Mouse (Mus musculus) MEL (cell line): ENCODE results near the gene Irf4. TPM values are rescaled to one million over a fixed set of nuclear protein-coding genes. Genes with fewer than 3 reads are reported as not detected.

ENCODE experiments used
- DNase-seq: peaks from one replicate; pipeline ENCODE4 v3.0.0; 2011; ENCODE audit warnings: low read depth, low spot score
- H3K27ac ChIP-seq: 2 replicates; pipeline ENCODE4 v1.5.1; 2012; ENCODE audit warnings: low read depth, mild to moderate bottlenecking, control low read depth, low read length, moderate library complexity; ENCODE audit not compliant: control insufficient read depth
- H3K27me3 ChIP-seq, 2 experiments: fragments of 150-350 bp in 1 of 2; sonication (generic) in 1 of 2; 2 replicates each; pipeline ENCODE4 v1.6.1; 2012; ENCODE audit warnings: low read length in 2 of 2, mild to moderate bottlenecking in 2 of 2, improper control_type of control experiment in 1 of 2, moderate library complexity in 1 of 2; ENCODE audit not compliant: insufficient read depth in 2 of 2, control insufficient read depth in 1 of 2
- H3K36me3 ChIP-seq, 2 experiments: 2 replicates each; pipeline ENCODE4 v1.6.1; 2012 to 2014; ENCODE audit warnings: low read length in 2 of 2, improper control_type of control experiment in 1 of 2, inconsistent platforms in 1 of 2, mild to moderate bottlenecking in 1 of 2; ENCODE audit not compliant: insufficient read depth in 2 of 2, control insufficient read depth in 1 of 2
- H3K4me1 ChIP-seq, 2 experiments: fragments of 150-350 bp in 1 of 2; sonication (generic) in 1 of 2; 2 replicates each; pipeline ENCODE4 v1.6.1; 2012; ENCODE audit warnings: low read length in 2 of 2, improper control_type of control experiment in 1 of 2, mild to moderate bottlenecking in 1 of 2; ENCODE audit not compliant: insufficient read depth in 2 of 2, control insufficient read depth in 1 of 2
- H3K4me3 ChIP-seq, 2 experiments: fragments of 150-350 bp in 1 of 2; sonication (generic) in 1 of 2; 2 replicates each; pipeline ENCODE4 v1.5.1; 2012; ENCODE audit warnings: low read depth in 2 of 2, low read length in 2 of 2, mild to moderate bottlenecking in 2 of 2, moderate library complexity in 2 of 2, control low read depth in 1 of 2, improper control_type of control experiment in 1 of 2; ENCODE audit not compliant: control insufficient read depth in 1 of 2, insufficient read depth in 1 of 2
- H3K79me2 ChIP-seq: 2 replicates; pipeline ENCODE4 v1.6.1; 2012; ENCODE audit warnings: mild to moderate bottlenecking, low read length, moderate library complexity; ENCODE audit not compliant: control insufficient read depth, poor library complexity, insufficient read depth
- H3K9ac ChIP-seq: 2 replicates; pipeline ENCODE4 v1.6.1; 2012; ENCODE audit warnings: low read depth, mild to moderate bottlenecking, control low read depth, low read length, moderate library complexity; ENCODE audit not compliant: control insufficient read depth, poor library complexity, severe bottlenecking
- H3K9me3 ChIP-seq: fragments of 150-350 bp; sonication (generic); replicated peaks from 2 replicates; pipeline ENCODE4 v1.6.1; 2012; ENCODE audit warnings: mild to moderate bottlenecking, low read length, improper control_type of control experiment, moderate library complexity; ENCODE audit not compliant: insufficient read depth
- CTCF ChIP-seq, 3 experiments: IDR thresholded peaks in 2 of 3; conservative IDR thresholded peaks in 1 of 3; 2 replicates each; pipeline ENCODE4 v1.5.1; 2011 to 2012; ENCODE audit warnings: low read length in 3 of 3, low read depth in 2 of 3, mild to moderate bottlenecking in 2 of 3, improper control_type of control experiment in 1 of 3, inconsistent platforms in 1 of 3, mixed read lengths in 1 of 3, moderate library complexity in 1 of 3; ENCODE audit not compliant: control insufficient read depth in 1 of 3, insufficient read depth in 1 of 3, poor library complexity in 1 of 3, severe bottlenecking in 1 of 3
- EP300 ChIP-seq, 2 experiments: IDR thresholded peaks; 2 replicates each; pipeline ENCODE4 v1.6.1; 2011; ENCODE audit warnings: improper control_type of control experiment in 2 of 2, low read length in 2 of 2, low read depth in 1 of 2, mild to moderate bottlenecking in 1 of 2
- GATA1 ChIP-seq: IDR thresholded peaks from 2 replicates; pipeline ENCODE4 v1.6.1; 2011; ENCODE audit warnings: low read depth, low read length, improper control_type of control experiment
- KAT2A ChIP-seq: conservative IDR thresholded peaks from 2 replicates; pipeline ENCODE4 v1.6.1; 2012; ENCODE audit warnings: low read depth, low read length, improper control_type of control experiment, inconsistent platforms
- MAZ ChIP-seq: IDR thresholded peaks from 2 replicates; pipeline ENCODE4 v1.6.1; 2012; ENCODE audit warnings: low read depth, mild to moderate bottlenecking, inconsistent platforms, low read length, improper control_type of control experiment
- NELFE ChIP-seq: IDR thresholded peaks from 2 replicates; pipeline ENCODE4 v1.6.1; 2011; ENCODE audit warnings: low read depth, low read length, improper control_type of control experiment
- RCOR1 ChIP-seq: IDR thresholded peaks from 2 replicates; pipeline ENCODE4 v1.6.1; 2012; ENCODE audit warnings: low read depth, mild to moderate bottlenecking, inconsistent platforms, low read length, improper control_type of control experiment
- SIN3A ChIP-seq: IDR thresholded peaks from 2 replicates; pipeline ENCODE4 v1.6.1; 2012; ENCODE audit warnings: low read length, improper control_type of control experiment, inconsistent platforms
- TAL1 ChIP-seq: IDR thresholded peaks from 2 replicates; pipeline ENCODE4 v1.6.1; 2012; ENCODE audit warnings: mild to moderate bottlenecking, inconsistent platforms, low read length, moderate library complexity, mixed read lengths
- TBP ChIP-seq: IDR thresholded peaks from 2 replicates; pipeline ENCODE4 v1.8.0; 2011; ENCODE audit warnings: low read depth, low read length, improper control_type of control experiment
- TCF12 ChIP-seq: IDR thresholded peaks from 2 replicates; pipeline ENCODE4 v1.6.1; 2014; ENCODE audit warnings: low read depth, mild to moderate bottlenecking, inconsistent platforms, low read length, improper control_type of control experiment, moderate library complexity
- USF1 ChIP-seq: IDR thresholded peaks from 2 replicates; pipeline ENCODE4 v1.6.1; 2014; ENCODE audit warnings: low read depth, mild to moderate bottlenecking, inconsistent platforms, low read length, improper control_type of control experiment, moderate library complexity
- ZKSCAN1 ChIP-seq: IDR thresholded peaks from 2 replicates; pipeline ENCODE4 v1.6.1; 2012; ENCODE audit warnings: low read depth, mild to moderate bottlenecking, inconsistent platforms, low read length, improper control_type of control experiment, moderate library complexity
- ZNF384 ChIP-seq: IDR thresholded peaks from 2 replicates; pipeline ENCODE4 v1.6.1; 2012; ENCODE audit warnings: low read depth, mild to moderate bottlenecking, inconsistent platforms, low read length, improper control_type of control experiment
- polyA plus RNA-seq, 2 experiments: library from polyadenylated mRNA; stranded (reverse) in 1 of 2; unstranded in 1 of 2; fragments of >175 nt in 1 of 2; fragments of >200 nt in 1 of 2; gene quantifications; 2 replicates each; pipeline versions ENCODE4 v1.2.1 to v1.2.4; 2012; ENCODE audit warnings: low replicate concordance in 2 of 2, low read depth in 1 of 2; ENCODE audit not compliant: insufficient read length in 2 of 2, insufficient read depth in 1 of 2, missing spikeins in 1 of 2
- total RNA-seq: library from RNA; depleted of rRNA; stranded (reverse); fragments of 300-350 nt; gene quantifications from 2 replicates; pipeline ENCODE4 v1.2.3, GENCODE M21; 2012

Irf4 gene
- total and polyA plus RNA-seq, 3 experiments: not detected

DNA sequence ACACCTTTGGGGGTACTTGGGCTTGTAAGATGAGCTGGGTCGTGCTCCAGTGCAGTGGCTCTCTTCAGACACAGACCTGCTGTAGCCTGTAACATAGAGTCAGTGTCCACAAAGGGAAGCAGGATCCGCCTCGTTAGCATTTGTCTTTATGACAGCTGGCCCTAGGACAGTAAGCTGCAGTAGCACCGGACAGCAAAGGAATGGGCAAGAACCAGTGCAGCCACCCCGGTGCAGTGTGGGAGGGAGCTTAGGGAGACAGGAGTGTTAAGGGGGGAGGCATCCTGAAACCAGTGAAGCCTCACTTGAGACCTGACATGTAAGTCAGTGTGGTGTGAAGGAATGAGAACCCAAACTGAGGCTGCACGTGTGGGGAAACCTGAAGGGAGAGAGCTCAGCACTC lies 36.7 kb upstream of the Irf4 start:
- no peaks in the 10 kb centered on the region for H3K4me1 ChIP-seq
- DNase-seq: no peak
- no peak overlapping the region for H3K27ac ChIP-seq
- H3K36me3 ChIP-seq: no peaks in the 10 kb centered on the region
- no peak overlapping the region for H3K4me3 ChIP-seq
- H3K27me3 ChIP-seq: no peaks in the 10 kb centered on the region
- TF ChIP-seq TBP (no peak), GATA1 (no peak), NELFE (no peak), USF1 (no peak), SIN3A (no peak), TAL1 (no peak), TCF12 (no peak), MAZ (no peak), RCOR1 (no peak)
- no peak overlapping the region for H3K9ac ChIP-seq
- H3K79me2 ChIP-seq: no peaks in the 10 kb centered on the region
- H3K9me3 ChIP-seq: no peaks in the 10 kb centered on the region

DNA sequence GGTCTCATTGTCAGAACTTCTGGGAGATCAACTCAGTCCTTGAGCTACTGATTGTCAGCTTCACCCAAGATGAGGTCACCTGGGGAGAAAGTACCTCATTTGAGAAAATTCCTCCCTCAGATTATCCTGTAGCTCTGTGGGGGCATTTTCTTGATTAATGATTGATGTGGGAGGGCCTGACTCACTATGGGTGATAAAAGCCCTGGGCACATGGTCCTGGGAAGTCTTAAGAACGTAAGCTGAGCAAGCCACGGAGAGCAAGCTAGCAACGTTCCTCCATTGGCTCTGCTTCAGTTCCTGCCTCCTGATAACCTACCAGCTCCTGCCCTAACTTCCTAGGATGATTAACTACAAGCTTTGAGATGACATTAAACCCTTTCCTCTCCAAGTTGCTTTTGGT lies 35.4 kb upstream of the Irf4 start:
- no peaks in the 10 kb centered on the region for H3K4me1 ChIP-seq

DNA sequence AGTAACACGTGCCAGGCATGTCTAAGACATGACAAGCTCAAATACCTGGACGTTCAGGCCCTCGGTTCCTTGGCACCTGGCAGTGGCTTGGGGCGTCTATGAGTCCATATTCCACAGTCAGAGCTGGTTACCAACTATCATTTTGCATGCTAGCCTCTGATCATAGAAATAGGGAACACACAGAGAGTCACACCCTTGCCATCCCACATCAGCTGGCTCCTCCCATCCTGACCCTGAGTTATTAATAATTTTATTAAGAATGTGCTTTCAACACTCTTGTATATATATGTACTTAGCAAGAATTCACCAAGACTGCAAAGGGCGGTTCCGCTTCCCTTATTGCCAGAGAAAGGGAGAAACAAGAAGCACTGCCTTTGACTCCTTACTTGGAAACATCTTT lies 34.5 kb upstream of the Irf4 start:
- Histone ChIP-seq H3K4me3 (no peak overlapping the region), H3K27me3 (no peaks in the 10 kb centered on the region), H3K9me3 (no peaks in the 10 kb centered on the region), H3K9ac (no peak overlapping the region), H3K79me2 (no peaks in the 10 kb centered on the region), H3K27ac (no peak overlapping the region), H3K36me3 (no peaks in the 10 kb centered on the region), H3K4me1 (no peaks in the 10 kb centered on the region)
- no peak for DNase-seq
- TF ChIP-seq ZKSCAN1: no peak
- TF ChIP-seq MAZ: no peak
- no peak for TF ChIP-seq EP300 (IDR thresholded peaks at IDR 0.05; ENCODE audit: low read depth in 1 of 2, low read length in 2 of 2)
- no peak for TF ChIP-seq CTCF (IDR thresholded peaks at IDR 0.05 in 2 of 3, conservative IDR thresholded peaks at IDR 0.05 in 1 of 3; ENCODE audit: control insufficient read depth in 1 of 3, insufficient read depth in 1 of 3, low read depth in 2 of 3, low read length in 3 of 3, poor library complexity in 1 of 3, severe bottlenecking in 1 of 3)
- no peak for TF ChIP-seq ZNF384

More for the DNA sequence above, 35.4 kb upstream of the Irf4 start:
- no peak for TF ChIP-seq KAT2A
- Histone ChIP-seq H3K36me3 (no peaks in the 10 kb centered on the region), H3K79me2 (no peaks in the 10 kb centered on the region), H3K27ac (no peak overlapping the region), H3K4me3 (no peak overlapping the region), H3K9me3 (no peaks in the 10 kb centered on the region), H3K27me3 (no peaks in the 10 kb centered on the region), H3K9ac (no peak overlapping the region)
- no peak for DNase-seq
